Mouse (Mus musculus): Measurements from ENCODE around the gene Gin1. TPM values are rescaled to one million over a fixed set of nuclear protein-coding genes. Genes with fewer than 3 reads are reported as not detected.

Gin1 gene
- total and polyA plus RNA-seq, 3 experiments = 0.38 to 11.3 (median 10.0) TPM

GRCm38 (mm10) chr1:97787674-97788073 is 17.7 kb downstream of the Gin1 start:
- DNase-seq = no peak

GRCm38 (mm10) chr1:97788490-97788889 is 18.5 kb downstream of the Gin1 start:
- no peak for DNase-seq

GRCm38 (mm10) chr1:97794110-97794509 is 24.1 kb downstream of the Gin1 start:
- DNase-seq = no peak

- no peak for DNase-seq
These were observed 26.0 kb downstream of the Gin1 start for GRCm38 (mm10) chr1:97795936-97796335.

- no peak for DNase-seq
These were observed 32.4 kb downstream of the Gin1 start for GRCm38 (mm10) chr1:97802207-97802902.

- no peak for DNase-seq
These were observed 34.5 kb downstream of the Gin1 start for GRCm38 (mm10) chr1:97804520-97804919.

GRCm38 (mm10) chr1:97809255-97809912 is 39.4 kb downstream of the Gin1 start:
- no peak for DNase-seq

- DNase-seq = no peak
These were observed 51.3 kb downstream of the Gin1 start for GRCm38 (mm10) chr1:97821282-97821681.

GRCm38 (mm10) chr1:97822203-97822602 is 52.2 kb downstream of the Gin1 start:
- DNase-seq = no peak

- DNase-seq = no peak
These were observed 52.9 kb downstream of the Gin1 start for GRCm38 (mm10) chr1:97822904-97823303.

GRCm38 (mm10) chr1:97827566-97827965 is 57.6 kb downstream of the Gin1 start:
- no peak for DNase-seq

GRCm38 (mm10) chr1:97828087-97828486 is 58.1 kb downstream of the Gin1 start:
- no peak for DNase-seq

- no peak for DNase-seq
These were observed 63.7 kb downstream of the Gin1 start for GRCm38 (mm10) chr1:97833466-97834353.

- DNase-seq = no peak
These were observed 64.4 kb downstream of the Gin1 start for GRCm38 (mm10) chr1:97834354-97834822.

Other genes with a start within 250 kb of the Gin1 start
- gene D1Ertd622e, start 108.1 kb upstream of the Gin1 start, total RNA-seq (2021) = 10 to 100 TPM; 14.3 to 15.2 TPM
- 4.1 and 4.2 TPM in 2 replicates for gene D1Ertd622e, start 108.1 kb upstream of the Gin1 start, polyA plus RNA-seq (2012; rRNA removed)
- 10 to 100 TPM; 11.3 to 11.4 TPM for gene Ppip5k2, start 239 bp downstream of the Gin1 start, total RNA-seq (2021)
- 0.65 and 1.1 TPM in 2 replicates for gene Ppip5k2, start 239 bp downstream of the Gin1 start, polyA plus RNA-seq (2012; rRNA removed)